Mouse (Mus musculus) MEL (cell line): ENCODE data around the gene Erv3. TPM values are rescaled to one million over a fixed set of nuclear protein-coding genes. Genes with fewer than 3 reads are reported as not detected.
A peak's percentile ranks its signal among the peaks of the same experiment; 100 is the strongest.

Source experiments
- DNase-seq: peaks from one replicate; pipeline ENCODE4 v3.0.0; 2011; ENCODE audit warnings: low read depth, low spot score
- H3K27ac ChIP-seq: 2 replicates; pipeline ENCODE4 v1.5.1; 2012; ENCODE audit warnings: low read depth, mild to moderate bottlenecking, control low read depth, low read length, moderate library complexity; ENCODE audit not compliant: control insufficient read depth
- H3K27me3 ChIP-seq, 2 experiments: fragments of 150-350 bp in 1 of 2; sonication (generic) in 1 of 2; 2 replicates each; pipeline ENCODE4 v1.6.1; 2012; ENCODE audit warnings: low read length in 2 of 2, mild to moderate bottlenecking in 2 of 2, improper control_type of control experiment in 1 of 2, moderate library complexity in 1 of 2; ENCODE audit not compliant: insufficient read depth in 2 of 2, control insufficient read depth in 1 of 2
- H3K36me3 ChIP-seq, 2 experiments: 2 replicates each; pipeline ENCODE4 v1.6.1; 2012 to 2014; ENCODE audit warnings: low read length in 2 of 2, improper control_type of control experiment in 1 of 2, inconsistent platforms in 1 of 2, mild to moderate bottlenecking in 1 of 2; ENCODE audit not compliant: insufficient read depth in 2 of 2, control insufficient read depth in 1 of 2
- H3K4me1 ChIP-seq, 2 experiments: fragments of 150-350 bp in 1 of 2; sonication (generic) in 1 of 2; 2 replicates each; pipeline ENCODE4 v1.6.1; 2012; ENCODE audit warnings: low read length in 2 of 2, improper control_type of control experiment in 1 of 2, mild to moderate bottlenecking in 1 of 2; ENCODE audit not compliant: insufficient read depth in 2 of 2, control insufficient read depth in 1 of 2
- H3K4me3 ChIP-seq, 2 experiments: fragments of 150-350 bp in 1 of 2; sonication (generic) in 1 of 2; 2 replicates each; pipeline ENCODE4 v1.5.1; 2012; ENCODE audit warnings: low read depth in 2 of 2, low read length in 2 of 2, mild to moderate bottlenecking in 2 of 2, moderate library complexity in 2 of 2, control low read depth in 1 of 2, improper control_type of control experiment in 1 of 2; ENCODE audit not compliant: control insufficient read depth in 1 of 2, insufficient read depth in 1 of 2
- H3K79me2 ChIP-seq: 2 replicates; pipeline ENCODE4 v1.6.1; 2012; ENCODE audit warnings: mild to moderate bottlenecking, low read length, moderate library complexity; ENCODE audit not compliant: control insufficient read depth, poor library complexity, insufficient read depth
- H3K9ac ChIP-seq: 2 replicates; pipeline ENCODE4 v1.6.1; 2012; ENCODE audit warnings: low read depth, mild to moderate bottlenecking, control low read depth, low read length, moderate library complexity; ENCODE audit not compliant: control insufficient read depth, poor library complexity, severe bottlenecking
- H3K9me3 ChIP-seq: fragments of 150-350 bp; sonication (generic); replicated peaks from 2 replicates; pipeline ENCODE4 v1.6.1; 2012; ENCODE audit warnings: mild to moderate bottlenecking, low read length, improper control_type of control experiment, moderate library complexity; ENCODE audit not compliant: insufficient read depth
- BHLHE40 ChIP-seq: IDR thresholded peaks from 2 replicates; pipeline ENCODE4 v1.6.1; 2012; ENCODE audit warnings: low read depth, mild to moderate bottlenecking, inconsistent platforms, low read length, improper control_type of control experiment, borderline replicate concordance
- CHD1 ChIP-seq: IDR thresholded peaks from 2 replicates; pipeline ENCODE4 v1.6.1; 2012; ENCODE audit warnings: low read depth, mild to moderate bottlenecking, inconsistent platforms, low read length, improper control_type of control experiment
- CHD2 ChIP-seq: IDR thresholded peaks from 2 replicates; pipeline ENCODE4 v1.6.1; 2011; ENCODE audit warnings: low read length, improper control_type of control experiment
- CTCF ChIP-seq, 3 experiments: IDR thresholded peaks in 2 of 3; conservative IDR thresholded peaks in 1 of 3; 2 replicates each; pipeline ENCODE4 v1.5.1; 2011 to 2012; ENCODE audit warnings: low read length in 3 of 3, low read depth in 2 of 3, mild to moderate bottlenecking in 2 of 3, improper control_type of control experiment in 1 of 3, inconsistent platforms in 1 of 3, mixed read lengths in 1 of 3, moderate library complexity in 1 of 3; ENCODE audit not compliant: control insufficient read depth in 1 of 3, insufficient read depth in 1 of 3, poor library complexity in 1 of 3, severe bottlenecking in 1 of 3
- E2F4 ChIP-seq: IDR thresholded peaks from 2 replicates; pipeline ENCODE4 v1.6.1; 2011; ENCODE audit warnings: low read depth, low read length, improper control_type of control experiment, borderline replicate concordance
- ELF1 ChIP-seq: IDR thresholded peaks from 2 replicates; pipeline ENCODE4 v1.6.1; 2014; ENCODE audit warnings: low read depth, mild to moderate bottlenecking, inconsistent platforms, low read length, improper control_type of control experiment, moderate library complexity
- EP300 ChIP-seq, 2 experiments: IDR thresholded peaks; 2 replicates each; pipeline ENCODE4 v1.6.1; 2011; ENCODE audit warnings: improper control_type of control experiment in 2 of 2, low read length in 2 of 2, low read depth in 1 of 2, mild to moderate bottlenecking in 1 of 2
- ETS1 ChIP-seq: IDR thresholded peaks from 2 replicates; pipeline ENCODE4 v1.6.1; 2012; ENCODE audit warnings: low read depth, mild to moderate bottlenecking, inconsistent platforms, low read length, improper control_type of control experiment, moderate library complexity
- GABPA ChIP-seq: IDR thresholded peaks from 2 replicates; pipeline ENCODE4 v1.6.1; 2012; ENCODE audit warnings: low read depth, mild to moderate bottlenecking, inconsistent platforms, low read length, improper control_type of control experiment, moderate library complexity
- GATA1 ChIP-seq: IDR thresholded peaks from 2 replicates; pipeline ENCODE4 v1.6.1; 2011; ENCODE audit warnings: low read depth, low read length, improper control_type of control experiment
- HCFC1 ChIP-seq: IDR thresholded peaks from 2 replicates; pipeline ENCODE4 v1.6.1; 2012; ENCODE audit warnings: low read depth, mild to moderate bottlenecking, inconsistent platforms, low read length, improper control_type of control experiment, moderate library complexity
- KAT2A ChIP-seq: conservative IDR thresholded peaks from 2 replicates; pipeline ENCODE4 v1.6.1; 2012; ENCODE audit warnings: low read depth, low read length, improper control_type of control experiment, inconsistent platforms
- MAFK ChIP-seq: IDR thresholded peaks from 2 replicates; pipeline ENCODE4 v1.6.1; 2011; ENCODE audit warnings: low read depth, mild to moderate bottlenecking, low read length, improper control_type of control experiment, borderline replicate concordance
- MEF2A ChIP-seq: IDR thresholded peaks from 2 replicates; pipeline ENCODE4 v1.6.1; 2014; ENCODE audit warnings: low read depth, mild to moderate bottlenecking, inconsistent platforms, low read length, improper control_type of control experiment; ENCODE audit not compliant: poor library complexity, insufficient replicate concordance, severe bottlenecking; ENCODE audit errors: extremely low read depth
- MYB ChIP-seq: IDR thresholded peaks from 2 replicates; pipeline ENCODE4 v1.6.1; 2011; ENCODE audit warnings: mild to moderate bottlenecking, low read depth, low read length, improper control_type of control experiment
- POLR2A ChIP-seq, 2 experiments: IDR thresholded peaks; 2 replicates each; pipeline ENCODE4 v1.6.1; 2011 to 2012; ENCODE audit warnings: low read length in 2 of 2, mild to moderate bottlenecking in 2 of 2, control low read depth in 1 of 2, improper control_type of control experiment in 1 of 2, low read depth in 1 of 2, moderate library complexity in 1 of 2; ENCODE audit not compliant: control insufficient read depth in 1 of 2, insufficient read depth in 1 of 2, poor library complexity in 1 of 2
- POLR2AphosphoS2 ChIP-seq: IDR thresholded peaks from 2 replicates; pipeline ENCODE4 v1.6.1; 2011; ENCODE audit warnings: low read length, improper control_type of control experiment
- POLR2AphosphoS5 ChIP-seq: IDR thresholded peaks from 2 replicates; pipeline ENCODE4 v1.6.1; 2012; ENCODE audit warnings: low read depth, borderline replicate concordance, mild to moderate bottlenecking, inconsistent platforms, low read length, moderate library complexity, mixed read lengths
- RAD21 ChIP-seq: IDR thresholded peaks from 2 replicates; pipeline ENCODE4 v1.6.1; 2011; ENCODE audit warnings: mild to moderate bottlenecking, low read depth, low read length, improper control_type of control experiment
- RCOR1 ChIP-seq: IDR thresholded peaks from 2 replicates; pipeline ENCODE4 v1.6.1; 2012; ENCODE audit warnings: low read depth, mild to moderate bottlenecking, inconsistent platforms, low read length, improper control_type of control experiment
- SIN3A ChIP-seq: IDR thresholded peaks from 2 replicates; pipeline ENCODE4 v1.6.1; 2012; ENCODE audit warnings: low read length, improper control_type of control experiment, inconsistent platforms
- SMC3 ChIP-seq: IDR thresholded peaks from 2 replicates; pipeline ENCODE4 v1.6.1; 2011; ENCODE audit warnings: low read depth, low read length, improper control_type of control experiment
- TAL1 ChIP-seq: IDR thresholded peaks from 2 replicates; pipeline ENCODE4 v1.6.1; 2012; ENCODE audit warnings: mild to moderate bottlenecking, inconsistent platforms, low read length, moderate library complexity, mixed read lengths
- TBP ChIP-seq: IDR thresholded peaks from 2 replicates; pipeline ENCODE4 v1.8.0; 2011; ENCODE audit warnings: low read depth, low read length, improper control_type of control experiment
- TCF12 ChIP-seq: IDR thresholded peaks from 2 replicates; pipeline ENCODE4 v1.6.1; 2014; ENCODE audit warnings: low read depth, mild to moderate bottlenecking, inconsistent platforms, low read length, improper control_type of control experiment, moderate library complexity
- UBTF ChIP-seq: IDR thresholded peaks from 2 replicates; pipeline ENCODE4 v1.6.1; 2012; ENCODE audit warnings: low read depth, mild to moderate bottlenecking, inconsistent platforms, low read length, improper control_type of control experiment, moderate library complexity, borderline replicate concordance; ENCODE audit not compliant: insufficient read depth
- USF1 ChIP-seq: IDR thresholded peaks from 2 replicates; pipeline ENCODE4 v1.6.1; 2014; ENCODE audit warnings: low read depth, mild to moderate bottlenecking, inconsistent platforms, low read length, improper control_type of control experiment, moderate library complexity
- ZC3H11A ChIP-seq: IDR thresholded peaks from 2 replicates; pipeline ENCODE4 v1.6.1; 2012; ENCODE audit warnings: low read depth, mild to moderate bottlenecking, inconsistent platforms, low read length, improper control_type of control experiment
- ZMIZ1 ChIP-seq: IDR thresholded peaks from 2 replicates; pipeline ENCODE4 v1.6.1; 2012; ENCODE audit warnings: low read depth, mild to moderate bottlenecking, inconsistent platforms, low read length, improper control_type of control experiment, moderate library complexity
- ZNF384 ChIP-seq: IDR thresholded peaks from 2 replicates; pipeline ENCODE4 v1.6.1; 2012; ENCODE audit warnings: low read depth, mild to moderate bottlenecking, inconsistent platforms, low read length, improper control_type of control experiment
- polyA plus RNA-seq, 2 experiments: library from polyadenylated mRNA; stranded (reverse) in 1 of 2; unstranded in 1 of 2; fragments of >175 nt in 1 of 2; fragments of >200 nt in 1 of 2; gene quantifications; 2 replicates each; pipeline versions ENCODE4 v1.2.1 to v1.2.4; 2012; ENCODE audit warnings: low replicate concordance in 2 of 2, low read depth in 1 of 2; ENCODE audit not compliant: insufficient read length in 2 of 2, insufficient read depth in 1 of 2, missing spikeins in 1 of 2
- total RNA-seq: library from RNA; depleted of rRNA; stranded (reverse); fragments of 300-350 nt; gene quantifications from 2 replicates; pipeline ENCODE4 v1.2.3, GENCODE M21; 2012

The Erv3 gene
- total and polyA plus RNA-seq, 3 experiments, result 0.36 to 0.62 TPM; not detected in 1

GRCm38 (mm10) chr2:131857838-131858237, 1.7 kb downstream of the Erv3 start:
- no peaks in the 10 kb centered on the region for H3K27me3 ChIP-seq
- TF ChIP-seq TCF12, result no peak
- TF ChIP-seq UBTF, result no peak
- TF ChIP-seq BHLHE40, result no peak
- TF ChIP-seq RCOR1, result no peak
- TF ChIP-seq MAFK, result no peak
- no peak for TF ChIP-seq TBP
- TF ChIP-seq RAD21, result no peak
- no peak for TF ChIP-seq CHD2
- TF ChIP-seq MYB, result no peak
- no peak for TF ChIP-seq HCFC1
- no peak for TF ChIP-seq E2F4
- no peak for TF ChIP-seq CTCF (IDR thresholded peaks at IDR 0.05 in 2 of 3, conservative IDR thresholded peaks at IDR 0.05 in 1 of 3; ENCODE audit: control insufficient read depth in 1 of 3, insufficient read depth in 1 of 3, low read depth in 2 of 3, low read length in 3 of 3, poor library complexity in 1 of 3, severe bottlenecking in 1 of 3)
- TF ChIP-seq ELF1, result no peak
- no peak for TF ChIP-seq CHD1
- TF ChIP-seq ZMIZ1, result no peak
- H3K9me3 ChIP-seq, result no peaks in the 10 kb centered on the region
- H3K4me1 ChIP-seq, result peaks cover 24 to 26% of the 10 kb centered on the region in 2 experiments
- no peak for DNase-seq
- no peak overlapping the region for H3K4me3 ChIP-seq
- no peak overlapping the region for H3K9ac ChIP-seq
- H3K36me3 ChIP-seq, result peaks cover 0 to 16% of the 10 kb centered on the region in 2 experiments; a peak in 2 of 4 replicates
- H3K79me2 ChIP-seq, result no peaks in the 10 kb centered on the region
- no peak overlapping the region for H3K27ac ChIP-seq

- H3K27ac ChIP-seq, result peak overlapping the region; percentile 69
- no peak overlapping the region for H3K9ac ChIP-seq
- H3K27me3 ChIP-seq, result no peaks in the 10 kb centered on the region
- TF ChIP-seq CHD2 (no peak; the same call in 1 of the 2 replicates), TCF12 (peak; percentile 94), ETS1 (peak; percentile 76), KAT2A (no peak), EP300 (IDR thresholded peaks at IDR 0.05; ENCODE audit: low read depth in 1 of 2, low read length in 2 of 2) (peak; percentile 79 to 87), CHD1 (no peak), ZNF384 (no peak), TAL1 (peak; percentile 36; the same call in 1 of the 2 replicates), RCOR1 (peak; percentile 69), USF1 (peak; percentile 48; the same call in 1 of the 2 replicates), POLR2AphosphoS5 (no peak), POLR2A (IDR thresholded peaks at IDR 0.05; ENCODE audit: control insufficient read depth in 1 of 2, insufficient read depth in 1 of 2, low read depth in 1 of 2, low read length in 2 of 2, poor library complexity in 1 of 2) (no peak), HCFC1 (no peak), POLR2AphosphoS2 (no peak), SMC3 (no peak), MEF2A (no peak), SIN3A (peak; percentile 55), ZC3H11A (no peak), BHLHE40 (no peak), MYB (peak; percentile 56; the same call in 1 of the 2 replicates), GATA1 (peak; percentile 83), MAFK (peak; percentile 17; the same call in 1 of the 2 replicates), GABPA (no peak)
- H3K79me2 ChIP-seq, result no peaks in the 10 kb centered on the region
- no peaks in the 10 kb centered on the region for H3K9me3 ChIP-seq
- peaks cover 0 to 38% of the 10 kb centered on the region in 2 experiments; a peak in 2 of 4 replicates for H3K36me3 ChIP-seq
- H3K4me1 ChIP-seq, result peaks cover 24 to 47% of the 10 kb centered on the region in 2 experiments
- H3K4me3 ChIP-seq, result no peak overlapping the region
- DNase-seq, result peak; percentile 35
Observed at GRCm38 (mm10) chr2:131853719-131854118, 5.8 kb downstream of the Erv3 start.
